Mouse (Mus musculus) embryonic fibroblast, embryonic 13.5 days (primary cell): ENCODE measurements around the gene Rinl.

ENCODE experiments used
- CTCF ChIP-seq: IDR thresholded peaks from 2 replicates; pipeline ENCODE4 v1.5.1; 2011; ENCODE audit warnings: mild to moderate bottlenecking, control low read depth, low read length, moderate library complexity, borderline replicate concordance; ENCODE audit not compliant: insufficient read depth
- POLR2A ChIP-seq: IDR thresholded peaks from 2 replicates; pipeline ENCODE4 v1.6.1; 2011; ENCODE audit warnings: low read depth, mild to moderate bottlenecking, control low read depth, low read length, moderate library complexity

DNA sequence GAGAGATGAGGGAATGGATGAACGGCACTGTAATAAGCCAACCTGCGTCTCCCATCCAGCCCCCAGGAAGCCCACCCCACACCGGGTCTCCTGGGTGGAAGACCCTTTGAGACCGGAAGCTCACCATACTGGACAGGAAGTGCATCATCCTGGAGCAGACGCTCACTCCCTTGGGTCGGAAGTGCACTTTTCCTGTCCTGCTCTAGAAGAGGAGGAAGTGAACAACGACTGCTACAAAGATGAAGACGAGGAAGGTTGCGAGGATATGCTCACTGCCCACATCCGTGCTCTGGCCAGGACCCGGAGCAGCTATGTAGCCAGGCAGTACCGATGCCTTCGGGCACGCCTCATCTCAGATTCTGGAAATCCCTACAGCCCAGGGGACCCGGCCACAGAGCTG lies 7.1 kb downstream of the Rinl start:
- TF ChIP-seq POLR2A (no peak), CTCF (no peak)
